Comparison of ENCODE assay signal across 14 mouse cellular contexts in the genomic region with DNA sequence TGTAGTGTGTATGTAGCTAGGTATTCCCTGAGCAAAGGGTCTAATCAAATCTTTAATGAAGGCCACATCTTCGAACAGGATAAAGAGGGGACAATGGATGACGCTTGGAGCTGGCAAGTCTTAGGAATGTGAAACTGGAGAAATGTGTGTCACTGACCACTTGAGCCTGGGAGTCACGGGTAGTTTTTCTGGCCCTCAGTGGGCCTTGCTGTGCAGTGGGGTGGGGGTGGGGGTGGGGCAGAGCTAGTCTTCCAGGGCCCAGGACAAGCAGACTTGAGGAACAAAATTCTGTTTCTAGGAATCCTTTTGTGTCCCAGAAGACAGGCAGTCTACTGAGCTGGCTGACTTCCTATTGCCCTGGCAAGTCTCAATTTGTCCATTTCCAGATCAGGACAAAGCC.
"Had no signal": no experiment of that assay in that cellular context is flagged by ENCODE, and none has a peak within 500 bp of the region (broad histone marks: within the 10 kb centered on the region; RNA-seq: fewer than 3 reads in every experiment).

No protein-coding gene starts in this region.

- ATAC-seq: midbrain, embryonic 13.5 days; midbrain, embryonic 16.5 days had no signal

- H3K4me1 ChIP-seq: liver, embryonic 13.5 days; midbrain, embryonic 10.5 days; midbrain, embryonic 13.5 days had no signal

- H3K27ac ChIP-seq: kidney, embryonic 15.5 days; left cerebral cortex, adult 2 months; liver, embryonic 13.5 days; midbrain, embryonic 10.5 days; midbrain, embryonic 13.5 days had no signal

- H3K27me3 ChIP-seq: kidney, embryonic 15.5 days; liver, embryonic 13.5 days; midbrain, embryonic 13.5 days had no signal

- H3K4me2 ChIP-seq: kidney, embryonic 15.5 days; liver, embryonic 13.5 days; midbrain, embryonic 13.5 days had no signal

- H3K4me3 ChIP-seq: kidney, embryonic 15.5 days; left cerebral cortex, adult 2 months; liver, embryonic 13.5 days; megakaryocyte, embryonic 14.5 days; midbrain, embryonic 10.5 days; midbrain, embryonic 13.5 days had no signal

- H3K36me3 ChIP-seq: liver, embryonic 13.5 days had no signal

- DNase-seq: kidney, postnatal 10 days; kidney, postnatal 36 days; layer of hippocampus, postnatal 36 days; liver, embryonic 13.5 days; lung, adult 2 months; lung, postnatal 36 days; thymus, adult 18-20 months; thymus, postnatal 36 days had no signal

- H3K9ac ChIP-seq: kidney, embryonic 15.5 days; liver, embryonic 13.5 days; midbrain, embryonic 13.5 days had no signal

- H3K9me3 ChIP-seq: kidney, embryonic 15.5 days; liver, embryonic 13.5 days; megakaryocyte, embryonic 14.5 days; midbrain, embryonic 10.5 days; midbrain, embryonic 13.5 days had no signal
